Mouse (Mus musculus) embryo, embryonic 11.5 days (tissue): ENCODE results near the gene Igf1.

Experiments
- DNase-seq: peaks from one replicate; pipeline ENCODE4 v3.0.0-alpha.2; 2012; ENCODE audit warnings: low read depth, low spot score

The Igf1 gene

DNA sequence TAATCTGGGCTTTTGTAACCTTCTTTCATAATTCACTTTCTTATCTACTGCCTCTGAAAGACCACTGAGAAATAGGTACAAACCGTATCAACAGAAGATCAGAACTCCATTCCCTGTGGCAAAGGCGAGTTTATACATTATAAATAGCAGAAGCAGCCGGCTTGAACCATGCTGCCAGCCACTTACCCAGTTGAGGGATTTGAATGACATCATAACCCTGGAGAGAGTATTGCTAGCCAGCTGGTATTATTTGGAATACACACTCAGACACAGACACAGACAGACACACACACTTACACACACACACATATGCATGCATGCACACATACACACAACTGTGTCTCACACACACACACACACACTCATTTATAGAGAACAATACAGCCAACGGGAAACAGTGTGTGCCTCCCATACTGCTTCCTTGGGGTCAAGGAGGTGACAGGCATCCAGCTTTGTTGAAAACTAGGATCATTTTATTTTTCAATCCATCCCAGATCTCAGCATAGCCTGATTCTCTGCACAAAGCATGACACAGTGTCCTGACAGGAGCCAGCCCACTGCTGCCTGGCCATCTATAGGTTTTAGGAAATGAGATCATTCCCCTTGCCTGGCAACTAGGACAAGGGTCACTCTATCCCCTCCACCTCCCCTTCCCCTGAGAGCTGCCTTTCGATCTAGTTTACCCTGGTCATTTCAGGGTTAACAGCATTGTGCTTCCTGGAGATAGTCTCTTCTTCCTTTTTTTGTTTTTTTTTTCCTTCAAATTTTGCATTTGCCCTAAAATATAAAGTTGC, at the start of gene Igf1:
Gene Igf1 (plus strand): TSS at position 253 of the 794 bp plus-strand sequence.
- no peak for DNase-seq

DNA sequence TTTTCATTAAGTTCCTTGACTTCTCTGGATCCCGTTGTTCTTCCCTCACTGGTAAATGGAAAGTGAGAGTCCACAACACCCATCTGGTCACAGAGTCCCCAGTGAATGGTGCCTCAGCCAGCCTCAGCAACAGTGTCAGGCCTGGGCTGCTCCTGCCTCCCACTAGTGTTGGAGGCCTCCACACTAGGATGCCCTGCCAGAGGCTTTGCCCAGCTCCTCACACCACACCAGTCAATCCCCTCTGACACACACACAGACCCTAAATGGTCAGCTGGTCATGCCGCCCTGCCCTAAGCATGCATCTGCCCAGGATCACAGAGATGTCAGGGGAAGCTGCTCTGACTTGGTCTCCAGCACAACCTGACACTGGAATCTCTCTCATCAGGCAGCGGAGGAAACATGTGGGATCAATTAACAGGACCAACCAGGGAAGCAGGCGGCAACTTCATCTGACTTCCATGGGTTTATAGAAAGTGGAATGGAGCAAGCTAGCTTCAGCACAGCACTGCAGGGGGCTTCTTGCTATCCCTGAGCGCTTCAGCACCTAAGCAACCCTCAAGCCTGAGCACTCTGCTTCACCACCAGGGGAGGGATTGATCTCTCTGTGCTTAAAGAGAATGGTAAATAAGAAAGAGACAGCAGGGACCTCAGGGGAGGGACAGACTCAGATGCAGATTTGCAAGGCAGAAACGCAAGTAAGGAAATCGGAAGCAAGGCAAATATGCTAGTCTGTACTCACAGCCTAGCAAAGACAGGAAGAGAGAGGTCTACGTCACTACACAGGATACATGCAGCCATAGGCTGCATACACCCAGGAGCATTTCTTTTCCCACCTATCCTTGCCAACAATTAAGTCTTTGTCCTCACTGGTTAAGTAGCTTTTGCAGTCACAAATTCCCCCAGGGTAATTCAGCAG, 45.6 kb upstream of the Igf1 start:
- DNase-seq: peak; percentile 52

DNA sequence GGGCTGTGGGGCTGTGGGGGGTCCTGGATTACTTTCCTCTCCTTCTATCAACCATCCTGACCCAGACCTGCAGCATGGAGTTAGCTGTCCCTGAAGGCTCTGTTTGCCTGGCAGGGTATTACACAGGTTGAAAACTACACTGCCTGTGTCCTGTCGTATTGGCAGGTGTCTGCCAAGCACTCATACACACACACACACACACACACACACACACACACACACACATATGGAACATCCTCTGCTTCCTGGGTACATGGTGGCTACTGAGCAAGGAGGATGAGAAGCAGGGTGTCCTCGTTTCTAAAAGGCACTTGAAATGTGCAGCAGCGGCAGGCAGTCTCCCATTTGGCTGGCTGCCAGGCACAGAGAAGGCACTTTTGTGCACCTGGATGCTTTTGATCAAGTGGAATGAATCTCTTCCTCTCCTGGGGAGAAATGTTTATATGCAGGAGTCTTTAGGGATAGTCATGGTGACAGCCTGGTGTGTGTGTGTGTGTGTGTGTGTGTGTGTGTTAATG, 44.9 kb upstream of the Igf1 start:
- DNase-seq: peak; percentile 22

DNA sequence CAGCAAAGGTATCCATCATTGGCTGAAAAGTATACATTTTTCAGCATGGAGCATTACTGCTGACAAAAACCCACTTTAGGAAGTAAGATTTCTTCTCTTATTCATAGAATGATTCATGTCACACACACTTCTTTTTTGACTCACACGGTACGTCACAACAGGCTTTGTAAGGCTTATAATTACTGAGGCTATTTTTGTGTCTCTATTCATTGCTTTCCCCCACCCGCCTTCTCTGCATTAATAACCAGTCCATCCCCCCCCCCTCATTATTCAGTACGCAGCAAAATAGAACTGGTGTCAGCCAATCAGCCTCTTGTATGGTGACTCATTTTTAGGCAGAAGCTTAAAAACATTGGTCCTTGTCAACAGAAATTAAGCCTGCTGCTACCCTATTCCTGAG, 41.2 kb upstream of the Igf1 start:
- DNase-seq: no peak

DNA sequence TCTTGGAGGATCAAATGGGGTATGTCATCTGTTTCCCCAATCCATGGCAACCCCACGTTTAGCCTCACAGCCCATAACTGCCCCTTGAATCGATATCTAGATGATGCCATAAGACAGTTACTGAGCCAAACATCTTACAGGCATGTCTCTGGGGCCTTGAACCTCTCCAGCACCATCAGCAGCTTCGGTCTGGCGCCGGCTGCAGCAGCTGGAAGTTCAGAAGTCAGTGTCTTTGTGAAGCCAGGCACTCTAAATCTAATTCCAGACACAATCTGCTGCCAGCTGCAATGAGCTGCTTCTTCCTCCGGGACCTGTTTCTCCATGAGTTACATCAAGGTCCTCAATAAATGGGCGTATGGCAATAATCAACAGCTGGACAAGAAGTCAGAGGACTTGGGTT, 40.3 kb upstream of the Igf1 start:
- no peak for DNase-seq

DNA sequence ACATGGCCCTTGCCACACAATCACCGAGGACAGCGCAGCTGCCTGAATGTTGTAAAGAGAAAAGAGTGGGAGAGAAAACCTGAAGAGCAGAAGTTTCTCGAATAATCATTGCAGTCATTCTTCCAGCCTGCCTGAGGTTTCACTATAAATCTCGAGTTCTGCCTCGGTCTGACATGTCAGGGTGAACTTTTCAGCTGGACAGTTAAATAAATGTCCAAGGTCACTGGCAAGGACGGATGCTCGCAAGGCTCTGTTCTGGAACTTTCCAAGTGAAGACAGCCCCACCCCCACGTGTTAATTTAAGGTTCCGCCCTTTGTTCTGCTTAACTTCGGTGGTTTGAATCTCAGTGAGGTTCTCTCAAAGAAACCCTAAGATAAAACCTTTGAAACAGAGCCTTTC, 36.2 kb upstream of the Igf1 start:
- DNase-seq: no peak

DNA sequence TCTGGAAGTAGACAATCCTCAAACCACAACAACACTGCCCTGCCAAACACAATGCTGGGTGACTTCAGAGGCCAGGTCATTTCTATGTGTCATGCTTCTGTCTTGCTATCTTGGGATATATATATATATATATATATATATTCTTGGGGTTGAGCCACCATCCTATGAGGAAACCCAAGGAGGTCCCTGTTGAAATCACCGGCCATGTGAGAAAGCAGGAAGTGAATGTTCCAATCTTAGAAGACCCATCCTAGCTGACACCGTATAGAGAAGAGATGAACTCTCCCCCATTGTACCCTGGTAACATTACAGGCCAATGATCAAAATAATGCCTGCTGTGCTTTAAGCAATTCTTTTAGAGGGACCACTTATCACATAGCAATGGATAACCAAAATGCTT, 28.1 kb upstream of the Igf1 start:
- no peak for DNase-seq

DNA sequence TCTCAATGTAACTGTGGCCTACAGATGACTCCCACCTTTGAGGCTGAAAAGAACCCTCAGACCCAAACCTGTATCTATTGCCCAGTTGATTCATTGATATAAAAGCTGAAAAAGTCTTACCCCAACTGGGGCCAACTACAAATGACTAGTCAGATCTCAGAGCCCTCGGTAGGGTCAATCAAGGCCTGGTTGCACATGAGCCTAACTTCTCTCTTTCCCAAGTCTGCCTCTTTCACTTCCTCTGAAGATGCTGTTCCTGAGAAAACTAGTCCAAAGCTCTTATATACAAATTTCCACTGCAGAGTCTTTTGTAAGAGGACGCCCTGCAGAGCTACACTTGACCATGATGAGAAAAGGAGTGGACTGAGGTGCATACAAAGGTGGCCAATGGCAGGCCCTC, 27.4 kb upstream of the Igf1 start:
- DNase-seq: no peak

DNA sequence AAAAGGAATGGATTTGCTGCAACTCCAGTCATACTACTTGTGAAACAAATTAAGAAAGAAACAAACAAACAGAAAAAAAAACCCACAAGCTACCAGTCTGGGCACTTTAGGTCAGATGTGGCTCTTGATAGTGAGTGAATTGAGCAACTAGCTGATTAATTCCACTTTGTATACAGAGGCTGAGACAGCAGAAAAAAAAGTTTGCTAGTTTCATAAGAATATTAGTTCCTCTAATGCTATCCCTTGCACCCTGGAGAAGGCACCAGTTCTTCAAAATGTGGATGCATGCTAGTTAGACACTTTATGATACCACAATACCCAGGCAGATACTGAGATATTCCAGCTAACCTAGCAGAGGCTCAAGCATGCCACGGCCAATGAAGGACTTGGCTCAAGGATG, 26.0 kb upstream of the Igf1 start:
- DNase-seq: no peak

DNA sequence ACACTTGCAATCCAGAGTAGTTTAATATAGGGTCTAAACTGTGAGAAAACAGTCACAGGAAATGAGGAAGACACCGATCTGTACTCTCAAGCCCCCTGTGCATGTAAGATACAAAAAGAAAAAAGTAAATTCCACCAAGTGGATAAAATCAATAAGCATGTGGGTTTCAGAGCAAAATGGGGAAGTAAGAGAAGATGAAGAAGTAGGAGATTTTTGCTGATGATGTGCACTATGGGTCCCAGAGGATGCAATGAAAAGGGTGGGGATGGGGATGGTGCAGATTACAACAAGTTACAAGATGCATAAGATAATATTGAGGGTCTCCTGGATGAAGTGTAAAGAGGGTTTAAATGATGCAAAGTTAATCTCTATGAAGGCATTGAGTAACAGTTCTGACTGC, 18.6 kb upstream of the Igf1 start:
- DNase-seq: no peak

DNA sequence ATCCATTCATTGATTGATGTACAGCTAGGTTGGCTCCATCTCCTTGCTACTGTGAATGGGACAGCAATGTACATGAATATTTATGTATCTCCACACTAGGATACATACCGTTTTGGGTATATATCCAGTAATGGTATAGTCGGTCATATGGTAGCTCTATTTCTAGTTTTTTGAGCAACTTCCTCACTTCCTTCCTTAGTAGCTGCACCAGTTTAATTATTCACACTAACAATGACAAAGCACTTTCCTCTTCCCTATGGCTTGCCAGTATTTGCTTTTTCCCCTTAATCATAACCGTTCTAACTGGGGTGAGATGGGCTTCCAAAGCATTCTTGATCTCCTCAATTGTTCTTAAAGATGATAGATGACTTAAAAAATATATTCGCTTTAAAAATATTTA, 15.6 kb upstream of the Igf1 start:
- no peak for DNase-seq

DNA sequence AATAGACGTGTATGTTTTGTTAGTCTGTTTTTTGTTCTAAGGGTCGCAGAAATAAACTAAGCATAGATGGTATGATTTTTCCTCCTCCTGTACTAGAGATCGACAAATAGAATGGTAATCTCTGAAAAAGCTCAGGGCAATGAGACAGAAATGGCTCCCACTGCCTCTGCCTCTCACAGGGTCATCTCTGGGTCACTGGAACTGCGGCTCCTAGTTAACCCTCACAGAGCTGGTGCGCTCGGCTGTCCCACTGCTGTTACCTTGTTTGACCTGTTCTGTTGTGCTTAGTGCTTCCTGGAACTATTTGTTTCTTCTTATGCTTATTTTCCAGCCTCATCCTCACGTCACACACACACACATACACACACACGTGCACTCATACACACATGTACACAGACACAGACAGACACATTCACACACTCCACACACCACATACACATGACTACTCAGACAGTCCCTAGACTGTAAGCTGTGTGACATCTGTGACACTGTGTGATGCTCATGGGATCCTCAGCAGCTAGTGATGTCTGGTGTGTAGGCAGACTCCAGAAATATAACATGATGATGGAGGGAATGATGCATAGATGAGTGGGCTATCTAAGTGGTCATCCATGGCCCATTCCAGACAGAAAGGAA, 13.0 kb upstream of the Igf1 start:
- DNase-seq: no peak

DNA sequence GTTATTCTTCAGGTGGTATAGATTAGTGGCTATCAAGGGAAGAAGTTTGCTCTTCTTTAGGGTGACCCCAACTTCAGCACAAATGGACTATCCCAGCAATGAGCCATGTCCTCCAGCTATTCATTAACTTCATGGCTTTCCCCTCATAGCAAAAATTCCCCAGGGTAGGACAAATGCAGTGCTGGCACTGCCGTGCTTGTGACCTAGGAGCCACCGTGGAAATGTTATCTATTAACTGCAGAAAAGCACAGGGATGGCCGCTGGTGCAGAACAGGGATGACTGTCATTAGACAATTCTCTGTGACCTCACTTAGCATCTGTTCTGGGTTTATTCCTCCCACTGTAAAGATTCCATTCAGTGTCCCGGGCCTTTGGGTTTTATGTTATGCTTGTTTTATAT, 10.2 kb upstream of the Igf1 start:
- no peak for DNase-seq

DNA sequence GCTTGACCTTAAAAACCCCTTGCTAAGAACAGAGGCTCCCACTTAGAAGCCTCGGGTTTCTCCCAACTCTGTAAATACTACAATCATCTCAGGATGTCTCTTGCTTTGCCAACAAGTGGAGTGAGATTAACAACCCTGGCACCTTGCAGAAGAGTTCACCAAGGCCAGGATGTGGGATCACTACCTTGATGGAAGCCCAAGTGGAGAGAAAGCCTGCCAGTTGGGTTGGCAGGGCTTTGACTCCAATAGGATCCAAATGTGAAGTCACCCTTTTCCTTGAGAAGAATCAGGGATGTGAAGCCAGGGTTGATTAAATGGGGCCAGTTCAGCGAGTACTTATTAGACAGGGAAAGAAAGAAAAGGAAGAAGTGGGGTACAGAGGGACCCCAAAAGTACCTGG, 9.6 kb upstream of the Igf1 start:
- no peak for DNase-seq

DNA sequence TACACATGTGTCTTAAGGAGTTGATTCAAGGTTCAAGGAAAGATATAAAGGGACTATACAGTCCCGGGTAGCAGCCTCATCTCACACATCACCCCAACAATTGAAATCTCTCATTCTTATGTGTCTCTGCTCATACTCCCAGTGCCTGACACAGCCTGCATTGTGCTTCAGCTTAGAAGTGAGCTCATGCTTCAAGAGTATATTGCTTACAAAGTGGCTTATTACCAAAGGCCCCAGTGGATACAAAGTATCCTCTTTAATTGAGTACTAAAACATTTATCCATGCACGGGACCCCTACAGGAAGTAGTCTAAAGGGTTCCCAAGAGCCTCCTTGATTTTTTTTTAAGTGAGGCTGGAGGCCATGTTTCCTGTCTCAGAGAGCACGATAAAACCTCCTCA, 6.6 kb upstream of the Igf1 start:
- DNase-seq: no peak

DNA sequence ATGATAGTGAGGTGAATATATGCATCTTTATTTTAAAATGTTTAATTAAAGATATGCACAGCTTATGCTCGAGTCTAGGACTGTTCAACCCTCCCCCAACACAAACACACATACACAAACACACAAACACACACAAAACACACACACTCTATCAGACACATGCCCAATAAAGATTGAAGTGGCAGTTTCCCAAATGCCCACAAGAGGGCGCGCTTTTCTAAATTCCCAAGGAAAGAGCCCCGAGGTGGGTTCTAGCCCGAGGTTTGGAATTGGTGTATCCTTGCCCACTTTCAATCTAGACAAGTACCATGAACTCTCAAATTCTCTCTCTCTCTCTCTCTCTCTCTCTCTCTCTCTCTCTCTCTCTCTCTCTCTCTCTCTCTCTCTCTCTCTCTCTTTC, 3.7 kb upstream of the Igf1 start:
- DNase-seq: no peak

DNA sequence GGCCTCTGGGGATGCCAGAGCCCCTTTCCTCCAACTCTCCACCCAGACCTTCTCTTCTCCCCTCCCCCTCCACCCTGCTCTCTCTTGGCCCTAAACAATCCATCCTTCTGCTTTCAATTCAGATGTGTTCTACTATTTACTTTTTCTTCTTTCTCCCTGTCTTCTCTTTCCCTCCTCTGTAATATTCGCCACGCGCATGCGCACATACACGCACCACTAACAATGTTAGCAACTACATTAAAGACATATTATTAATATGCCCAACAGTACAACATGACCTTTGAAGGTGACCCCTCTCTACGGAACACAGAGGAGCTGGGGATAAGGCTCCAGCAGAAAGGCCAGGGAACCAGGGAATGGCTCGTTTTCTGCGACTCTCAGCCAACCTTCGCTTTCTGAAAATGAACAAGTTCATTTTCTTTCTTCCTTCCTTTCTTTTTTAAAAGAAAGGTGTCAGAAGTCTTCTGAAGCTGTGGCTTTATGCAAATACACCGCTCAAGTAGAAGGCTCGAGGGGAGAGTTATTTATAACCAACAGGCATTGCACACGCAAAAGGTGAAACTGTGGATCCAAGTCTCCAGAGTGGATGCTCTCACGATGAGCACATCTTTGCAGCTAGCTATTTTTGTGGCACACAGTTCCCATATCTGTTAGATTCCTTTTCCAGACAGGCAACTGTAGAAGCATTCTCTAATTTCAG, 2.5 kb upstream of the Igf1 start:
- no peak for DNase-seq

DNA sequence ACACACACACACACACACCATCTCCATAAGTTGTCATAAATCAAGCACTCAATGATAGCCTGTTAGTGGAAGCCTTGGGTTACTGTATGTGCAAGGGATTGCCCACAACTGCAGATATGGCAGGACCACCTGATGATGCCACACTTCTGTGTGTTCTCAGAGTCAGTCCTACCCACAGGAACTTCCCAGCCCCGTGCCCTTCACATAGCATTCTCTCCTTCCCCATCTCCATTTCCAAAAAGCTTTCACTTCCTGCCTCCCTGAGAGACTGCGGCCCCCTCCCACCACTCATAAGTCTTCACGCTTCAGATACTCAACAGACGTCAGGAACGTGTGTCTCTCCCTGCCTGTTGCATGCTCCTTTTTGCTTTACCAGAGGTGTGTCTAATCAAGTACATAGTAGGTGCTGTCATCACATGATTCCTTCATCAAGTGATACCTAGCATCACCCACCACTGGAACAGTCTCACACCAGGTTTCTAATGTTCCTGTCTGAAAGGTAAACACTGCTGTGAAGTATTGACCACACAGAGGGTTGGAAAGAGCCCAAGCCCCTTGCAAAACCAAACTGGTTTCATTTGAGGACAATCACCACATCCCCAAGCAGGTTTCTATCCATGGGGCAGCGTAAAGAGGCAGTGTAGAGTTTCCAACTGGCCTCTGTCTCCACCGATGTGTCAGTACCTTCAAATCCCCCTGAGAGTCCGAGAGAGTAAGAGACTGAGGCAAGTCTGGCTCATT, 680 bp upstream of the Igf1 start:
- no peak for DNase-seq

DNA sequence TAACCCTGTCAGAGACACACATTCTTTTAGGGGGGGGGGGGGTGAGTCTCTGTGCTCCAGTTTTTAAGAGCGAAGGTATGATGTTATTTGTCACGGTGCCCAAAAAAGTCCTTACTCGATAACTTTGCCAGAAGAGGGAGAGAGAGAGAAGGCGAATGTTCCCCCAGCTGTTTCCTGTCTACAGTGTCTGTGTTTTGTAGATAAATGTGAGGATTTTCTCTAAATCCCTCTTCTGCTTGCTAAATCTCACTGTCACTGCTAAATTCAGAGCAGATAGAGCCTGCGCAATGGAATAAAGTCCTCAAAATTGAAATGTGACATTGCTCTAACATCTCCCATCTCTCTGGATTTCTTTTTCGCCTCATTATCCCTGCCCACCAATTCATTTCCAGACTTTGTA, 874 bp downstream of the Igf1 start:
- no peak for DNase-seq

DNA sequence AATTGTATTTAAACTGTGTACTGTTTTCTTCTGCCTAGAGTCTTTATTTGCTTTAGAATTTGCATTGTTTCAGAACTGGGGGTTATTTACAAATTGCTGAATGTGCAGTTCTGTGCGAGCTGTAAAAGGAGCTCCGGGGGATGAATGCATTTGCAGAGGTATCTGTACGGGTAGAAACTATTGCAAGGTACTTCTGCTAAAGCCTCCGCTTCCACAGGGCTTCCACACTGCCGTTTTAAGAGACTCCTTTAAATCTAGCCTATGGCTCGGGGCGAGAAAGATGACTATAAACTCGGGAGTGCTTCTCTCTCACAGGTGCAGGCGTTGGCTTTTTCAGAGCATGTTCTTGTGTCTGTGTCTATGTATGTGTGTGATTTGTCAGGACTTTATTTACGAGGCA, 1.4 kb downstream of the Igf1 start:
- DNase-seq: no peak
